Mouse (Mus musculus) intestine, embryonic 16.5 days (tissue): ENCODE results near the gene Retn. TPM values are rescaled to one million over a fixed set of nuclear protein-coding genes. Genes with fewer than 3 reads are reported as not detected.

Experiments used
- ATAC-seq: fragments of 200-750 bp; cut with Nextera tagmentation; 2 replicates; pipeline ENCODE4 v1.8.0; 2017; ENCODE audit warnings: moderate TSS enrichment, moderate library complexity
- H3K27ac ChIP-seq: fragments of 300-500 bp; sonication (generic); 2 replicates; pipeline ENCODE4 v1.5.1; 2014; ENCODE audit warnings: mild to moderate bottlenecking, low read length
- H3K27me3 ChIP-seq: fragments of 300-500 bp; sonication (generic); replicated peaks from 2 replicates; pipeline ENCODE4 v1.6.1; 2014; ENCODE audit warnings: low read length, control low read depth, mixed read lengths; ENCODE audit not compliant: control insufficient read depth, insufficient read depth
- H3K36me3 ChIP-seq: fragments of 300-500 bp; sonication (generic); 2 replicates; pipeline ENCODE4 v1.6.1; 2014; ENCODE audit warnings: low read length, control low read depth; ENCODE audit not compliant: control insufficient read depth, insufficient read depth
- H3K4me1 ChIP-seq: fragments of 300-500 bp; sonication (generic); 2 replicates; pipeline ENCODE4 v1.6.1; 2014; ENCODE audit warnings: low read length, control low read depth, mixed read lengths; ENCODE audit not compliant: control insufficient read depth, insufficient read depth
- H3K4me2 ChIP-seq: fragments of 300-500 bp; sonication (generic); 2 replicates; pipeline ENCODE4 v1.6.1; 2014; ENCODE audit warnings: low read depth, low read length, control low read depth
- H3K4me3 ChIP-seq: fragments of 300-500 bp; sonication (generic); 2 replicates; pipeline ENCODE4 v1.5.1; 2014; ENCODE audit warnings: mild to moderate bottlenecking, low read length
- H3K9ac ChIP-seq: fragments of 300-500 bp; sonication (generic); 2 replicates; pipeline ENCODE4 v1.6.1; 2014; ENCODE audit warnings: low read depth, low read length
- H3K9me3 ChIP-seq: fragments of 300-500 bp; sonication (generic); 2 replicates; pipeline ENCODE4 v1.6.1; 2016; ENCODE audit warnings: low read length, control low read depth; ENCODE audit not compliant: control insufficient read depth
- WGBS: fragments of 180-500 bp; shearing (Covaris S2); extraction: QIAGEN DNeasy Blood & Tissue Kit; methylation state at CpG from one replicate; pipeline ENCODE4 v1.1.7; 2014; 5-methylcytosine and 5-hydroxymethylcytosine counted together
- polyA plus RNA-seq: library from polyadenylated mRNA; unstranded; fragments of >200 nt; fragmentation: Nextera tagmentation; extraction: Ambion mirVana; gene quantifications from 2 replicates; pipeline ENCODE4 v1.2.1, GENCODE M21; 2015

Retn gene
- polyA plus RNA-seq, 1 experiment from 2014 or later: not detected

GRCm38 (mm10) chr8:3690774-3691173 lies 35.2 kb downstream of the Retn start:
- H3K4me3 ChIP-seq: no peak overlapping the region
- 65% methylated on average over 3 of the region's 3 CpGs for WGBS
- no peak overlapping the region for H3K27ac ChIP-seq
- H3K36me3 ChIP-seq: no peaks in the 10 kb centered on the region
- no peak overlapping the region for H3K4me2 ChIP-seq
- ATAC-seq: no peak
- no peaks in the 10 kb centered on the region for H3K27me3 ChIP-seq
- no peaks in the 10 kb centered on the region for H3K4me1 ChIP-seq
- H3K9ac ChIP-seq: no peak overlapping the region
- H3K9me3 ChIP-seq: no peaks in the 10 kb centered on the region

- ATAC-seq: no peak
- H3K4me1 ChIP-seq: no peaks in the 10 kb centered on the region
- H3K9me3 ChIP-seq: no peaks in the 10 kb centered on the region
- no peak within 1 kb of the TSS for H3K4me2 ChIP-seq
- H3K27ac ChIP-seq: no peak within 1 kb of the TSS
- 81% methylated on average over 3 of the region's 3 CpGs for WGBS
- H3K9ac ChIP-seq: no peak within 1 kb of the TSS
- no peaks in the 10 kb centered on the region for H3K27me3 ChIP-seq
- no peak within 1 kb of the TSS for H3K4me3 ChIP-seq
- H3K36me3 ChIP-seq: no peaks in the 10 kb centered on the region
Observed at GRCm38 (mm10) chr8:3694121-3694520, 38.6 kb downstream of the Retn start, which contains the start of gene Fcer2a. Gene Fcer2a, minus strand, starts transcription at chr8:3694175.

GRCm38 (mm10) chr8:3701491-3701890 lies 45.9 kb downstream of the Retn start:
- no peak overlapping the region for H3K4me3 ChIP-seq
- 89% methylated on average over 1 of the region's 1 CpGs for WGBS

GRCm38 (mm10) chr8:3705711-3706110 lies 50.1 kb downstream of the Retn start:
- Histone ChIP-seq H3K27ac (no peak overlapping the region), H3K27me3 (no peaks in the 10 kb centered on the region), H3K9me3 (no peaks in the 10 kb centered on the region), H3K36me3 (no peaks in the 10 kb centered on the region), H3K4me2 (no peak overlapping the region), H3K9ac (no peak overlapping the region), H3K4me1 (no peaks in the 10 kb centered on the region), H3K4me3 (no peak overlapping the region)
- no peak for ATAC-seq
- WGBS: 60% methylated on average over 4 of the region's 4 CpGs

More at GRCm38 (mm10) chr8:3701491-3701890, 45.9 kb downstream of the Retn start:
- no peak overlapping the region for H3K4me2 ChIP-seq
- H3K27me3 ChIP-seq: no peaks in the 10 kb centered on the region
- no peaks in the 10 kb centered on the region for H3K36me3 ChIP-seq
- no peaks in the 10 kb centered on the region for H3K4me1 ChIP-seq
- H3K9me3 ChIP-seq: no peaks in the 10 kb centered on the region
- H3K27ac ChIP-seq: no peak overlapping the region
- no peak overlapping the region for H3K9ac ChIP-seq
- ATAC-seq: no peak

- Histone ChIP-seq H3K9ac (no peak overlapping the region), H3K9me3 (no peaks in the 10 kb centered on the region), H3K36me3 (no peaks in the 10 kb centered on the region), H3K4me1 (no peaks in the 10 kb centered on the region), H3K4me2 (no peak overlapping the region), H3K4me3 (no peak overlapping the region), H3K27me3 (no peaks in the 10 kb centered on the region), H3K27ac (no peak overlapping the region)
- no peak for ATAC-seq
- 66% methylated on average over 7 of the region's 7 CpGs for WGBS
Observed at GRCm38 (mm10) chr8:3707611-3708010, 52.0 kb downstream of the Retn start.

Other genes with a start within 250 kb of the Retn start
- 17.4 and 17.9 TPM in 2 replicates for gene Pex11g, start 188.1 kb upstream of the Retn start, polyA plus RNA-seq
- gene Tex45, start 184.9 kb upstream of the Retn start, polyA plus RNA-seq: not detected in 2 replicates
- 30.3 and 31.4 TPM in 2 replicates for gene Zfp358, start 162.6 kb upstream of the Retn start, polyA plus RNA-seq
- 73.6 and 94.9 TPM in 2 replicates for gene Mcoln1, start 155.3 kb upstream of the Retn start, polyA plus RNA-seq
- 39.9 and 43.3 TPM in 2 replicates for gene Pnpla6, start 140.4 kb upstream of the Retn start, polyA plus RNA-seq
- gene C330021F23Rik, start 87.8 kb upstream of the Retn start, polyA plus RNA-seq: 5.7 and 6.1 TPM in 2 replicates
- 23.4 and 26.1 TPM in 2 replicates for gene Camsap3, start 68.5 kb upstream of the Retn start, polyA plus RNA-seq
- 45.9 and 48.1 TPM in 2 replicates for gene Xab2, start 34.5 kb upstream of the Retn start, polyA plus RNA-seq
- gene Pet100, start 34.2 kb upstream of the Retn start, polyA plus RNA-seq: 86.6 and 86.9 TPM in 2 replicates
- gene Pcp2, start 30.2 kb upstream of the Retn start, polyA plus RNA-seq: 0.29 TPM in 1 of 2 replicates, not detected in the other
- gene Stxbp2, start 24.8 kb upstream of the Retn start, polyA plus RNA-seq: 161 and 169 TPM in 2 replicates
- 0.29 and 0.62 TPM in 2 replicates for gene Mcemp1, start 10.0 kb downstream of the Retn start, polyA plus RNA-seq
- 7.3 and 8.3 TPM in 2 replicates for gene Fcor, start 16.6 kb downstream of the Retn start, polyA plus RNA-seq
- 35.0 and 38.8 TPM in 2 replicates for gene Trappc5, start 20.5 kb downstream of the Retn start, polyA plus RNA-seq
- gene Fcer2a, start 38.4 kb downstream of the Retn start, polyA plus RNA-seq: 0.06 TPM in 1 of 2 replicates, not detected in the other
- gene Clec4g, start 64.9 kb downstream of the Retn start, polyA plus RNA-seq: 0.37 TPM in 1 of 2 replicates, not detected in the other
- gene Cd209a, start 93.2 kb downstream of the Retn start, polyA plus RNA-seq: 0.12 and 0.20 TPM in 2 replicates
- not detected in 2 replicates for gene Cd209e, start 198.5 kb downstream of the Retn start, polyA plus RNA-seq
- not detected in 2 replicates for gene Cd209d, start 222.8 kb downstream of the Retn start, polyA plus RNA-seq